Mouse (Mus musculus): Measurements from ENCODE around the gene Fndc3a.

DNA sequence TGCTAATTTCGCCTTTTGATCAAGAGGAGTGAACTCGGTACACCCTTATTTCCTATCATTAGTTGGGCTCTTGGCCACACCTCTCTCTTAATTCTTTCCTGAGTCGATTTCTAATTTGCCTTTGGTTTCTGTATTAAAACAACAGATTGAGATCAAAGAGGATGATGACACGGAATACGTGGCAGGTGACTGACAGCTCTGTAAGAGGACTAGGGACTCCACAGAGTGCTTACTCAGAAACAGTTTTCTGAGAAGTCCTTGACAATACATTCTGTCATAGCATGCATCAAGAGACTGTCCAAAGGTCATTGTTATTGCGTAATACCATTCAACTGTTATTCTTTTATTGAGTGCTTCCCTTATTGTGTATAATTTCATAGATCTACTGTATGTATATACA, 43.1 kb upstream of the Fndc3a start:
- TF ChIP-seq CTCF (IDR thresholded peaks at IDR 0.05; ENCODE audit: low read depth): no peak
- TF ChIP-seq EP300 (optimal IDR thresholded peaks at IDR 0.05): no peak
